Mouse (Mus musculus) forebrain, postnatal 0 days (tissue): ENCODE measurements around the gene Mfsd6. TPM values are rescaled to one million over a fixed set of nuclear protein-coding genes. Genes with fewer than 3 reads are reported as not detected.

Source experiments
- ATAC-seq: fragments of 200-750 bp; cut with Nextera tagmentation; 2 replicates; pipeline ENCODE4 v1.8.0; 2017; ENCODE audit warnings: mild to moderate bottlenecking, moderate library complexity
- DNase-seq: peaks from one replicate; pipeline ENCODE4 v3.0.0-alpha.2; 2015
- H3K27ac ChIP-seq: fragments of 300-500 bp; sonication (generic); 2 replicates; pipeline ENCODE4 v1.5.1; 2014; ENCODE audit warnings: low read depth, mild to moderate bottlenecking, antibody characterized with exemption, low read length, moderate library complexity, mixed read lengths
- H3K27me3 ChIP-seq: fragments of 300-500 bp; sonication (generic); 2 replicates; pipeline ENCODE4 v1.6.1; 2014; ENCODE audit warnings: mild to moderate bottlenecking, low read length, mixed read lengths; ENCODE audit not compliant: insufficient read depth
- H3K36me3 ChIP-seq: fragments of 300-500 bp; sonication (generic); 2 replicates; pipeline ENCODE4 v1.6.1; 2014; ENCODE audit warnings: mild to moderate bottlenecking, moderate library complexity; ENCODE audit not compliant: insufficient read depth
- H3K4me1 ChIP-seq: fragments of 300-500 bp; sonication (generic); 2 replicates; pipeline ENCODE4 v1.6.1; 2014; ENCODE audit warnings: antibody characterized with exemption; ENCODE audit not compliant: insufficient read depth
- H3K4me2 ChIP-seq: fragments of 300-500 bp; sonication (generic); 2 replicates; pipeline ENCODE4 v1.6.1; 2014; ENCODE audit warnings: low read depth, mild to moderate bottlenecking, moderate library complexity
- H3K4me3 ChIP-seq: fragments of 300-500 bp; sonication (generic); 2 replicates; pipeline ENCODE4 v1.5.1; 2014; ENCODE audit warnings: low read depth, low read length, mixed read lengths
- H3K9ac ChIP-seq: fragments of 300-500 bp; sonication (generic); 2 replicates; pipeline ENCODE4 v1.6.1; 2014; ENCODE audit warnings: mild to moderate bottlenecking
- H3K9me3 ChIP-seq: fragments of 300-500 bp; sonication (generic); 2 replicates; pipeline ENCODE4 v1.6.1; 2016; ENCODE audit warnings: low read length
- CTCF ChIP-seq: sonication (generic); IDR thresholded peaks from 2 replicates; pipeline ENCODE4 v1.5.1; 2016; ENCODE audit warnings: antibody characterized with exemption, control low read depth, low read depth
- WGBS: fragments of 180-500 bp; shearing (Covaris S2); extraction: QIAGEN DNeasy Blood & Tissue Kit; methylation state at CpG from one replicate; pipeline ENCODE4 v1.1.7; 2014; 5-methylcytosine and 5-hydroxymethylcytosine counted together
- polyA plus RNA-seq: library from polyadenylated mRNA; unstranded; fragments of >200 nt; fragmentation: Nextera tagmentation; extraction: Ambion mirVana; gene quantifications from 2 replicates; pipeline ENCODE4 v1.2.1, GENCODE M21; 2015
- total RNA-seq: library from RNA; depleted of rRNA; stranded (reverse); fragments of >200 nt; gene quantifications from 2 replicates; pipeline ENCODE4 v1.2.3, GENCODE M21; 2014

The Mfsd6 gene
- total and polyA plus RNA-seq, 2 experiments from 2014 or later = 9.6 to 45.0 TPM

- no peak for DNase-seq
- 96% methylated on average over 7 of the region's 7 CpGs for WGBS
- H3K9me3 ChIP-seq = no peaks in the 10 kb centered on the region
- peaks cover 12% of the 10 kb centered on the region; the same call in 1 of the 2 replicates for H3K36me3 ChIP-seq
- no peaks in the 10 kb centered on the region for H3K4me1 ChIP-seq
- no peaks in the 10 kb centered on the region for H3K27me3 ChIP-seq
- ATAC-seq = no peak
- no peak overlapping the region for H3K4me2 ChIP-seq
- no peak overlapping the region for H3K9ac ChIP-seq
- TF ChIP-seq CTCF = no peak
- no peak overlapping the region for H3K4me3 ChIP-seq
- no peak overlapping the region for H3K27ac ChIP-seq
Observed at GRCm38 (mm10) chr1:52639090-52639489, 88.2 kb downstream of the Mfsd6 start.

GRCm38 (mm10) chr1:52638101-52638500, 89.2 kb downstream of the Mfsd6 start:
- 93% methylated on average over 2 of the region's 2 CpGs for WGBS
- no peak for DNase-seq
- no peaks in the 10 kb centered on the region for H3K9me3 ChIP-seq
- H3K27me3 ChIP-seq = no peaks in the 10 kb centered on the region
- H3K4me3 ChIP-seq = no peak overlapping the region
- no peak overlapping the region for H3K4me2 ChIP-seq
- no peak overlapping the region for H3K9ac ChIP-seq
- H3K27ac ChIP-seq = no peak overlapping the region
- ATAC-seq = no peak
- peaks cover 12% of the 10 kb centered on the region; the same call in 1 of the 2 replicates for H3K36me3 ChIP-seq
- TF ChIP-seq CTCF = no peak
- H3K4me1 ChIP-seq = no peaks in the 10 kb centered on the region

GRCm38 (mm10) chr1:52635932-52636331, 91.3 kb downstream of the Mfsd6 start:
- TF ChIP-seq CTCF = no peak
- H3K4me1 ChIP-seq = peaks cover 8% of the 10 kb centered on the region; the same call in 1 of the 2 replicates
- H3K9me3 ChIP-seq = no peaks in the 10 kb centered on the region
- no peak overlapping the region for H3K4me3 ChIP-seq
- WGBS = 87% methylated on average over 3 of the region's 3 CpGs
- no peak overlapping the region for H3K27ac ChIP-seq
- H3K27me3 ChIP-seq = no peaks in the 10 kb centered on the region
- peaks cover 12% of the 10 kb centered on the region; the same call in 1 of the 2 replicates for H3K36me3 ChIP-seq
- no peak overlapping the region for H3K9ac ChIP-seq
- ATAC-seq = 0 out of 2 replicates have a peak, but pooled peaks have one; percentile 26
- no peak for DNase-seq
- no peak overlapping the region for H3K4me2 ChIP-seq

GRCm38 (mm10) chr1:52634251-52634650, 93.0 kb downstream of the Mfsd6 start:
- TF ChIP-seq CTCF = no peak
- DNase-seq (no peak), ATAC-seq (no peak)
- 93% methylated on average over 6 of the region's 6 CpGs for WGBS
- Histone ChIP-seq H3K27ac (no peak overlapping the region), H3K9me3 (no peaks in the 10 kb centered on the region), H3K36me3 (peaks cover 8% of the 10 kb centered on the region; the same call in 1 of the 2 replicates), H3K9ac (no peak overlapping the region), H3K4me2 (no peak overlapping the region), H3K27me3 (no peaks in the 10 kb centered on the region), H3K4me3 (no peak overlapping the region), H3K4me1 (peaks cover 8% of the 10 kb centered on the region; the same call in 1 of the 2 replicates)

- H3K27ac ChIP-seq = no peak overlapping the region
- no peaks in the 10 kb centered on the region for H3K27me3 ChIP-seq
- WGBS = 62% methylated on average over 2 of the region's 2 CpGs
- H3K4me2 ChIP-seq = peak overlapping the region; percentile 52
- peak; percentile 33; the same call in 1 of the 2 replicates for TF ChIP-seq CTCF
- peak overlapping the region; percentile 82 for H3K4me3 ChIP-seq
- H3K36me3 ChIP-seq = 0 out of 2 replicates have a peak, but pooled peaks cover 4% of the 10 kb centered on the region
- DNase-seq = no peak
- peaks cover 8% of the 10 kb centered on the region; the same call in 1 of the 2 replicates for H3K4me1 ChIP-seq
- peak overlapping the region; percentile 82 for H3K9ac ChIP-seq
- ATAC-seq = no peak
- no peaks in the 10 kb centered on the region for H3K9me3 ChIP-seq
Observed at GRCm38 (mm10) chr1:52631570-52631969, 95.7 kb downstream of the Mfsd6 start.

GRCm38 (mm10) chr1:52630937-52631299, 96.3 kb downstream of the Mfsd6 start:
- no peaks in the 10 kb centered on the region for H3K27me3 ChIP-seq
- H3K9ac ChIP-seq = peak overlapping the region; percentile 82
- peak overlapping the region; percentile 82 for H3K4me3 ChIP-seq
- H3K4me2 ChIP-seq = peak overlapping the region; percentile 52
- H3K9me3 ChIP-seq = no peaks in the 10 kb centered on the region
- 0 out of 2 replicates have a peak, but pooled peaks cover 4% of the 10 kb centered on the region for H3K36me3 ChIP-seq
- ATAC-seq (peak; percentile 78), DNase-seq (peak; percentile 67)
- no peak for TF ChIP-seq CTCF
- 0% methylated on average over 6 of the region's 6 CpGs for WGBS
- H3K27ac ChIP-seq = peak overlapping the region; percentile 84
- peaks cover 8% of the 10 kb centered on the region; the same call in 1 of the 2 replicates for H3K4me1 ChIP-seq

- DNase-seq = peak; percentile 92
- Histone ChIP-seq H3K27me3 (no peaks in the 10 kb centered on the region), H3K4me2 (peak within 1 kb of the TSS; percentile 52), H3K9ac (peak within 1 kb of the TSS; percentile 82), H3K9me3 (no peaks in the 10 kb centered on the region), H3K4me3 (peak within 1 kb of the TSS; percentile 82), H3K27ac (peak within 1 kb of the TSS; percentile 84), H3K36me3 (0 out of 2 replicates have a peak, but pooled peaks cover 3% of the 10 kb centered on the region), H3K4me1 (peaks cover 8% of the 10 kb centered on the region; the same call in 1 of the 2 replicates)
- TF ChIP-seq CTCF = peak; percentile 92
- WGBS = under 1% methylated on average over 43 of the region's 44 CpGs
- ATAC-seq = peak; percentile 95
Observed at GRCm38 (mm10) chr1:52630248-52630936, 96.9 kb downstream of the Mfsd6 start, which contains the start of gene Nemp2. Nemp2 (plus strand) TSS chr1:52630703.
